Mouse (Mus musculus): ENCODE data around the gene Ncoa7. TPM values are rescaled to one million over a fixed set of nuclear protein-coding genes. Genes with fewer than 3 reads are reported as not detected.

The Ncoa7 gene
- polyA plus RNA-seq (2017; shearing (Covaris generic)): 100 to 1,000 TPM; 132 to 145 TPM

- ATAC-seq: peak; percentile 83
Observed at GRCm38 (mm10) chr10:30802681-30803586, at the start of gene Ncoa7. Gene Ncoa7, minus strand, starts transcription at chr10:30803326.

- no peak for ATAC-seq
Observed at GRCm38 (mm10) chr10:30845101-30845825, 42.1 kb upstream of the Ncoa7 start.

DNA sequence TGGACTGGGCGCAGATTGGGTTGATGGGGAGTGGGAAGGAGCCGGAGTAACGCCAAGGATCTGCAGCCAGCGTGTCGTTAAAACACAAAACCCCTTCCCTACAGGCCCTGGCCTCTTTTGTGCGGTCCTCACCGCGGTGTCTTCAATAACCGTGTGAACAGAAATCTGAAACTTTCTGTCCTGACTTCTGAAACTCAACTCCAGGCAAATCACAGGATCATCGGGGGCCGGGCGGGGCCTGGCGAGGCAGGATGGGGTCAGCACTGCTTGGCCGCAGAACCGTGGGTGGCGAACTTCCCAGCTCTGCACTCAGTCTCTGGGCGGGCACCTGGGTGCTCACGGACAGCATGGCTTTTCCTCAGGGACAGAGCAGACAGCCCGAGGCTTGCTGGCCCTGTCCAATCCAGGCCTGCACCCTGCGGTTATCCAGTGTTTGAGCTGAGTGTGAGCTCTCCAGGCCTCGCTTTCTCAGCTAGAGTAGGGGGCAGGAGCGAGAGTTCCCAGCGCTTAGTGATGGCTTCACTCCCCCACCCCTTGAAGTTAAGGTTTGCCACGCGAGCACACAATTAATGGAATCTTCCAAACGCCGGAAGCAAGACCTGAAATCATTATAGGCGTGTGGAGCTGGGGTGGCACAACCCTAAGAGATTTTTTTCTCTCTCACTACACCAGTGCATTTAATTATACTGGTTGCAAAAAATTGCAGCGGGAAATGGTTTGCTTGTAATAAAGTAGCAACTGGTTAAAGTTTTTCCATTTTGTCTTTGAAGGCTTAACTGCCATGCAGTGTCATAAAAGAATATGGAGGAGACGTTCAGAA, 41.3 kb upstream of the Ncoa7 start:
- ATAC-seq: no peak

DNA sequence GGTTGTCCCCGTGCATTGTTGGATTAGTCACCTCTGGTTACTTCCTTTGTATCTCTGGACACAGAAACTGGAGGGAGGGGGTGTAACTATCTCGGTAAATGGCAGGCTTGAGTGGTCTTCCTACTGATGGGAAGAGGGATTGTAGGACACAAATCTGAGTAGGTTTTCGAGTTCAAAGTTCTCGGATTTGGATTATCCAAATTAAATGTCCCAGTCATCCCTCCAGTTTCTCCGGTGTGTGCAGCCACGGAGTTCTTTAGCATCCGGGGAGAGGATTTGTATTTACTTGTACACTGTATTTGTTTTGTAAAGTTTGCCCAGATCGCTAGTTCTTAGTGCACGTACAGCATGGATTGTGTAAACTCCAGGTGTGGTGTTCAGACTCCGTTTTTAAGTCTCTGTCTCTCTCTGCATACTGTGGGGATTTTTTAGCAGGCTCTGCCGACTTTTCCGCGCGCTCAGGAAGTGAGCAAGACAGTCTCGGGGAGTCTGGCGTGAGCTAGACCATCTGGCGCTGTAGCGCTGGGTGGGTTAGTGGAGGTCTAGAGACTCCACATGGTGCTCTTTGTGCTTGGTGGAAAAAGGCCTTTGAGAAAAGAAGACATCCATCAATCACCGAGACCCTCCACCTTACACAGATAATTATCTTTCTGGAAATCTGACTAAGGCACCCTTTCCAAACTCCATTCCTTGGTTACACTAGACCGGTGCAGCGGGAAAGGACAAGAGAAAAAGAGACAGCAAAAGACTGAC, 40.5 kb upstream of the Ncoa7 start:
- no peak for ATAC-seq

DNA sequence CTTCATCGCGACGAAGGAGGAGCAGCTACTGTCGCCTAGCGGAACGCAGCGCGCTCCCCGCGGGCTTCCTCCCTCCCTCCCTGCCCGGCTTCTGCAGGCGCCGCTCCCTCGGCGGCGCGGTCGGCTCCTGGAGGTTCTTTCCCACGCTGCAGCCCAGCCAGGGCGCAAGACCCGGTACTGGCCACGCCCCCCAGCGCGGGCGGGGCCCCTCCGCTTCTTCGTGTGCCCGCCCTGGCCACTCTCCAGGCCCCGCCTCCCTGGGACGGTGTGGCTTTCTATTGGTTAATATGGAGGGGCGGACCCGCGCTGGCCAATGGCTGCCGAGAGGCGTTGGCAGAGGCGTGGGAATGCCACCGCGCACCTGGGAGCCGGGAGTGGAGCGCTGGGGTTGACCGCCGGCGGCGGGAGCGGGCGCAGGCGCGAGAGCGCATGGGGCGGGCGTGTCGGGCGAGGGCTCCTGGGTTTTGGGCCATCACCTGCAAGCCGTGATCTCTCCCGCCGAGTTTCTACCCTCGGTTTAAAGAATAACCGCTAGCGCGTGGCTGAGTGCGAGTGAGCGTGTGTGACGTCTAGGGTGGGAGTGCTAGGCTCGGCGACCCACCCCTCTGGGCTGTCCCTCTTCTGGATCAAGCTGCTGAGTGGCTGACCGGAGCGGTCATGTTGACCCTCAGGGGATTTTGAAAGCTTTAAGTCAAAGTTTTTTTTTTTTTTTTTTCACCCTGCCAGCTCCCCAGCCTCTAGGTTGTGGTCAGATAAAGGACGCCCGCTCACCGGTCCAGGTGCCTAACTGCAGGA, 39.7 kb upstream of the Ncoa7 start, which contains the start of gene Hey2:
Hey2 (minus strand) TSS at position 159 of the 795 bp plus-strand sequence.
- peak; percentile 91 for ATAC-seq

DNA sequence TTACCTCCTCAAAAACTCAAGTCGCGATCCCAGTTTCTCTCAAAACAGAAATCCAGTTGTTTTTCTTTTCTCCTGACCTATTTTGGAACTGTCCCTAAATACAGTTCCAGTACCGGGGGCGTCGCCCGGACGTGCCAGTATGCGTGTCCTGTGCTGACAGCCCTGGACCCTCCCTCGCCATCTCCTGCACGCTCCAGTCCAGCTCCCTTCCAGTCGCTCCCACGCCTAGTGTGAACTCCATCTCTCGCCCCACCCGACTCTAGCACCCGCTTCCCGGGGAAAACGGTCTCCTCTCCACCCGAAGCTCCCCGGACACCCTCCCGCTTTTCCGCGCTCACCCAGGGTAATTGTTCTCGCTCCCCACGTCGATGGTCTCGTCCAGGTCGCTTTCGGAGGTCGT, 39.1 kb upstream of the Ncoa7 start:
- no peak for ATAC-seq

DNA sequence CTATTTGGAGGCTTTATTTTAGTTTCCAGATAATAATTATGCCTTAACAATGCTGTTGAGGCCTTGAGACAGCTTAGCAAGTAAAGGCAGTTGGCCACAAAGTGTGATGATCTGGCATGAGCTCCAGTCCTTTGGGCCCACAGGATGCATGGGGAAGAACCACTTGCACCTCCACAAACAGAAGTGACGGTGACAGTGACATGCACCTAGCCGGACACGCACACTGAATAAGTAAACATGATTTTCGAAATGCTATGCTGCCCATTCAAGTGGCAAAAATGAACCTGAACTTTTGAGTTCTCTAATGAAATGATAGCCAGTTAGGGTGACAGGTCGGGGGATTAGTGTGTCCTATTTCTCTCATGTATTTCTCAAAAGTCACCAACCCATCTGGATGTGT, 37.7 kb upstream of the Ncoa7 start:
- no peak for ATAC-seq

DNA sequence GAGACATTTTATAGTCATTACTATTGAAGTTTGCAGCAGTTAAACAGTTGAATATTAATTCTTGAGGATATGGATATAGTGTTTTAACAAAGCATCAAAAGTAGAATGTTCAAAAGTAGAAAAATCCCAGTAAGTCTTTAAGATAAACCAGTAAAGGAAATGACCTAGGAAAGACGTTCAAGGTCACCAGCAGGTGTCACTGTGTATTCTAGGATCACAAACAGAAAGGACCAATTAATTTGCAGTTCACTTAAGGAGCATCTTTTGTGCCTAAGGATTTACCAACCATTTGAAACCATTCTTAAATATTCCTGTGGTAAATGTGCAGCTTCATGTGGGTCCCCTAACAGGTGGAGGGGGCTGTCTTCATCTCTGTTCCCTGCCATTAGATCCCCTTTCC, 35.1 kb upstream of the Ncoa7 start:
- ATAC-seq: no peak

GRCm38 (mm10) chr10:30825049-30825448, 21.9 kb upstream of the Ncoa7 start:
- peak; percentile 68 for ATAC-seq

DNA sequence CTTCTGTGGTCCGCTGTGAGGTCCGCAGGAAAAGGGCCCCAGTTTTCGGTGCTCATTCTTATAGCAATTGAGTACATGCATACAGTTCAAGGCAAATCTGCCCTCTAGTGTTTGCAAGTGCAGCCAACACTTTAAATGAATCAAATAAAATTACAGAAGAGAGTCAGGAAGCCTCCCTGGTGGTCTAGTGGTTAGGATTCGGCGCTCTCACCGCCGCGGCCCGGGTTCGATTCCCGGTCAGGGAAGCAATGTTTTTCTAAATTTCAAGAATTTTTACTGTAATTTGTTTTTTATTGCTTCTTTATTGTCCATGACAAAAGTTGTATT, 7.8 kb upstream of the Ncoa7 start:
- peak; percentile 97 for ATAC-seq

- ATAC-seq: peak; percentile 45
Observed at GRCm38 (mm10) chr10:30810247-30810966, 7.3 kb upstream of the Ncoa7 start.

DNA sequence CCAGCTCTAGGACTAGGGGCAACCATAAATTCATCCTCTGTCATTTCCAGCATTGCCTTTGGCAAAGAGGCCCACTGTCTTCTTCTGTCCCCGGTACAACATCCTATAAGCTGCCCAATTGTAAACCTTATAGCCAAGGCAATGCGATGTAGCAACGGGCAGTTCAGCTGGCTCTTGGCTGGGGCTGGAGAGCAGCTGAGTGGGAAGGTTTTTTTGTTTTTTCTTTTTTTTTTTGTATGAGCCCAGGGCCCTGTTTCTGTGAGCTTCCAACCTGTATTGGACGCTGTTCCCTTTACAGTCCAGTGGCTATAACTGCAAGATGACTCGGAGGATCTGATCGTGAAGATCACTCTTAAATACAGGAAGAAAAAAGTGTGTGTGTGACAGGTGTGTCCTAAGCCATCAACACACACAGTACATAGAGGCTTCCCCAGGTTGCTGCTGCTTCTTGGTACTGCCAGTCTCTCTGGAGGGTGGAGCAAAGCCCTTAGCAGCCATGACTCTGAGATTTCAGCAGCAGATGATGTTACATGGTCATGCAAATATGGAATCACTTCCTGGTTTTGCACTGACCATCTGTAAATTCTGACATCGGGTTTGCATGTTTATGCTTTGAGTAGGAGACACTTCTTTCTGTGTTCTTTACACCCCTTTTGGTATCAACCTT, 594 bp upstream of the Ncoa7 start:
- ATAC-seq: peak; percentile 1

- peak; percentile 11 for ATAC-seq
Observed at GRCm38 (mm10) chr10:30802033-30802432, 1.1 kb downstream of the Ncoa7 start.

DNA sequence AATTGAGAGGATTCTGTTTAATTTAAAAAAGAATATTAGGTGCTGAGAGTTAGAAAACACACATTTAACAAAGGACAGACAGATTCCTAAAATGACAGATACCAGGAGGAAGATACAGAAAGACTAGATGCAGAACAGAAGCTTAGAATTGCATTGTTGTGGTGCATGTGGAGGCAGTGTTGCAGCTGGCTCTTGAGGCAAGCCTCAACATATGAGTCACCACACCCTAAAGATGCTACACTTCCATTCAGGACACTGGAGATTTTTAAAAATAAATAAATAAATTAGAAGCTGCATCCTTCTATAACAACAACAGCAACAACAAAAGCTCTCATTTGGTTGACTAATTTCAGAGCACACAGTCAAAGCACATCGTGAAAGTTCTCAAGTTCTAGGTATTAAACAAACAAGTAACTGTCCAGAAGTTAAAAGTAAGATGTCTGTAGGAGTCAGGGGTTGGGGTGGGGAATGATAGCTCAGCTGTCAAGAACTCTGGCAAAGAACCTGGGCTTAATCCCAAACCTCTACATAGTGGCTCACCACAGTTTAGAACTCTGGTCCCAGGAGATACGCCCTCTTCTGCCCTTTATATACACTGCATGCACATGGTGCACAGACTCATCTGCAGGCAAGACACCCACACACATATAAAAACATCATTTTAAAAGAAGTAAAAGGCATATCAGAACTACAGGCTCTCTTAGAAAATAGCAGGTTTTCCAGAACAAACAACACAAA, 3.2 kb downstream of the Ncoa7 start:
- no peak for ATAC-seq

DNA sequence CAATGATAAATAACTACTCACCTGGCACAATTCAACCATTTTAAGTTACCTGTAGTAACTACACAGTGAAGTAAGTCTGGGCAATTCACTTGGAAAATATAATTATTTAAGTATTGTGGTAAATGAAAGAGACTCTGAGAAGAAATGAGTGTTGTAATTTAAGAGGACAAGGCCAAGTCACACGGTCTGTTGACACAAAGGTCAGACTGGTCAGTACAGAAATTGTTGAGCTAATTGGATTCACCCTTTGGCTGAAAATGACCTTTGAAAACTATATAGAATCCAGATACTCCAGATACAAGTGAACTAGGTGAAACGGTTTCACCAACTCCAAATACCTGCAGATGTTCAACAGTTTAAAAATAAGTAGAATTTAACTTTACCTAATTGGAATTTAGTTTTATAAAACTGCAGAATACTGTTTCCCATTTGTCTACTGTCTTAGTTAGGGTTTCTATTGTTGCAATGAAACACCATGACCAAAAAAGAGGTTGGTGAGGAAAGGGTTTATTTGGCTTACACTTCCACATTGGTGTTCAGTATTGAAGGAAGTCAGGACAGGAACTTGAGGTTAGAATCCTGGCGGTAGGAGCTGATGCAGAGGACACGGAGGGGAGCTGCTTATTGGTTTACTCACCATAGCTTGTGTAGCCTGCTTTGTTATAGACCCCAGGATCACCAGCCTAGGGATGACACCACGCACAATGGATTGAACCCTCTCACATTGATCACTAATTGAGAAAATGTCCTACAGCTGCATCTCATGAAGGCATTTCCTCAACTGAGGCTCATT, 6.5 kb downstream of the Ncoa7 start:
- no peak for ATAC-seq

DNA sequence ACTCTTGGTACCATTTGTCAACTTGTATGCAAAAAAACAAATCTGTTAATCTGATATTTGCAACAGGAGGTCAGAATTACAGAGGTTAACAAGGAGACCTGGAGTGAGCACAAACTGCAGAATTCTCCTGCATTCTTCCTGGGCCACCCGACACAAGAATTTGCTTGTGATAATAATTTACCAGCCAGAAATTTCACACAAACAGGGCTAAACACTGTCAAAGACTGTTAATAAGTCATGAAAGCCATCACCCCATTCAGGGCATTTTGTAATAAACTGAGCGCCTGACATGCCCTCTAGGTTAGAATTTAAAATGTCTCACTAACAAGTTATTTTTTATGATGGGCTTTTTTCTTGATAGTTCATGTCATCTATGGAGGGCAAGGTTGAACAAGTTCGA, 12.1 kb downstream of the Ncoa7 start:
- ATAC-seq: no peak

- ATAC-seq: no peak
Observed at GRCm38 (mm10) chr10:30789521-30789920, 13.6 kb downstream of the Ncoa7 start.

DNA sequence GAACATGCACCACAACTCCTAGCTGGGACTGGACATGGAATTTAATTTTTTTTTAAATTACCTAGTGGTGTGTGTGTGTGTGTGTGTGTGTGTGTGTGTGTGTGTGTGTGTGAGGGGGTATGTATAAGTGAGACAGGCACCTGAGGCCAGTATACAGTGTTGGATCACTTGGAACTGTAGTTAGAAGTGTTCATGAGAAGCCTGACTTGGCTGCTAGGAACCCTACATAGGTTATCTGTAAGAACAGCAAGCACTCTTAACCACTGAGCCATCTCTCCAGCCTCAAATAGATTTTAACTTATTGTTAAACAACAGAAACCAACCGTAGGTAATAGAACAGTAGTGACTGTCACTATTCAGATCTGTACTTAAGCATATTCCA, 14.8 kb downstream of the Ncoa7 start:
- no peak for ATAC-seq

All from activated CD4-positive, CD25-positive, alpha-beta regulatory T cell, adult 4 months (primary cell).